Mouse (Mus musculus) gastrocnemius, adult 2 months (tissue): ENCODE results near the gene Tmem54. TPM values are rescaled to one million over a fixed set of nuclear protein-coding genes. Genes with fewer than 3 reads are reported as not detected.

Experiments
- DNase-seq: peaks from one replicate; pipeline ENCODE4 v3.0.0; 2022
- H3K27ac ChIP-seq: fragments of 200-600 bp; 2 replicates; pipeline ENCODE4 v1.8.1; 2022; ENCODE audit warnings: mild to moderate bottlenecking
- H3K4me3 ChIP-seq: fragments of 200-600 bp; 2 replicates; pipeline ENCODE4 v1.8.1; 2022; ENCODE audit warnings: mild to moderate bottlenecking, moderate library complexity
- CTCF ChIP-seq: fragments of 200-600 bp; IDR thresholded peaks from 2 replicates; pipeline ENCODE4 v1.8.1; 2022; ENCODE audit warnings: antibody characterized with exemption, mild to moderate bottlenecking, moderate library complexity
- intact Hi-C: fragments of 180-260 bp; cut with DNase I; formaldehyde crosslinking; loops from one replicate; pipeline ENCODE4 v1.15.1; 2025
- total RNA-seq, 2 experiments: library from RNA; stranded (reverse); gene quantifications; 2 replicates each; pipeline ENCODE4 v1.2.3; 2021

Tmem54 gene
- total RNA-seq, 2 experiments from 2014 or later, result not detected

DNA sequence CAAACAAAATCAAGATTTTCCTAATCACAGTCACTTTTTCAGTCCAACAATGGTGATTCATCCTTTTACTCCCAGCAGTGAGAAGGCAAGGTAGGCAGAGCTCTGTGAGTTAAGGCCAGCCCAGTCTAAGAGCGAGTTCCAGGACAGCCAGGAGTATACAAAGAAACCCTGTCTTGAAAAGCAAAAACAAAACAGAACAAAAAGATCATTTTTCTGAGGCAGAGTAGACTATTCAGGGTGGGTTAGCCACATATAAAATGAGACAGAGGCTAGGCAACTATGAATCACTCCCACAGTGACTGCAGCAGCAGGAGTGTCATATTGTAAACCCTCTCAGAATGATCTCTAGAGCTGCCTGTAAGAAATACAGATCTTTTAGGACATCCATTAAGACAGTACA, 44.0 kb downstream of the Tmem54 start:
- no peak overlapping the region for H3K27ac ChIP-seq
- no peak for DNase-seq
- no peak overlapping the region for H3K4me3 ChIP-seq
- TF ChIP-seq CTCF, result no peak
- intact Hi-C loops, result no loop called here

DNA sequence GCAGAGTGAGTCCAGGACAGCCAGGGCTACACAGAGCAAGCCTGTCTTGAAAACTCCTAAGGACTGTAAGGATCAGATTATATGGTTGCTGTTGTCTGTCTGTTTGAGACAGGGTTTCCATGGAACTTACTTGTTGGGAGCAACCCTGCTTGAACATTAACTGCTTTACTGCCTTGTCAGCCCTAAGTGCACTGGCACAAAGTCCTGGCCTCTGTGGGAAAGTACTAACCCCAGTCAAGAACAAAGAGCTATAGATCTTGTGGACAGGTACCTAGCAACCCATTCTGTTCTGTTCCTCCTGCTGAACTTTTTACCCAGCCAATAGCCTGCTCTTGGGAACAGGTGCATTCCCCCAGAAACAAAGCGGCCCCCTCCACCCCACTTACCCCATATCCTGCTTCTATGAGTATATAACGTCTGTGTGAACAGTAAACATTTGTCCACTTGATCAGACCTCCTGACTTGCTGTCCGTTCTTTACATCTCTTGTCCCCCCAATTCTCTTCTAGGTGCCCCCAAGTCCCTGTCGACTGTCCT, 46.0 kb downstream of the Tmem54 start:
- intact Hi-C loops, result no loop called here

DNA sequence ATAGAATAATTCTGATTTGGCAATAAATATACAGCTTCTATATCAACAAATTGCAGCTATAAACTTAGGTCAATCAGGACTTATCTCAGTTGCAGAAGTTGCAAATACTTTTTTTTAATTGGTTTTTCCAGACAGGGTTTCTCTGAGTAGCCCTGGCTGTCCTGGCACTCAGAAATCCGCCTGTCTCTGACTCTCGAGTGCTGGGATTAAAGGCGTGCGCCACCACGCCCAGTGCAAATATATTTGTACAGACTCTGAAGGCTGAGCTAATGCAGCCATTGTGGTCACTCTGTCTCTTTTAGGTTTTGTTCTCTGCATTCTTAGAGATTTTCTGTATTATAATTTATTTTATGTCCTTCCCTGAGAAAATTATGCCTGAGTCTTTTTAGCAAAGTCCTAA, 52.2 kb downstream of the Tmem54 start:
- DNase-seq, result no peak
- no peak overlapping the region for H3K4me3 ChIP-seq
- H3K27ac ChIP-seq, result no peak overlapping the region
- TF ChIP-seq CTCF, result no peak
- intact Hi-C loops, result no loop called here

More for the DNA sequence above, 46.0 kb downstream of the Tmem54 start:
- no peak for TF ChIP-seq CTCF
- DNase-seq, result no peak
- Histone ChIP-seq H3K4me3 (no peak overlapping the region), H3K27ac (no peak overlapping the region)

DNA sequence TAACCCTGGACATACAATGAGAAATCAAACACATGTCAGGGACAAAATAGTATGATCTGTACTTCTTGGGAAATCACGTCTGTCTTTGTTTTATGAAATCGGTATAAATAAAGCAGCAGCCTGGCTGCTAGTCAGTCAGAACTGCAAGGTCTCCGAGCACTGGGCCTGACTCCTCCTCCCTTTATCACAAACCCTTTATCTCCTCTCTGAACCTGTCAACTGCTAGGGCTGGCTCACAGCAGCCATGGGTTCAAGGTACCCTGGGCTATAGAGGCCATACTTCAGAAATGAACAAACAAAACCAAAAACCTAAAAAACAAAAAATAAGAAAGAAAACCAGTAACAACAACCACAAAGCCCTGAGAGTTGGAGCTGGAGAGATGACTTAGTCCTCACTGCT, 53.2 kb downstream of the Tmem54 start:
- Histone ChIP-seq H3K27ac (no peak overlapping the region), H3K4me3 (no peak overlapping the region)
- intact Hi-C loops, result no loop called here
- no peak for DNase-seq
- TF ChIP-seq CTCF, result no peak

DNA sequence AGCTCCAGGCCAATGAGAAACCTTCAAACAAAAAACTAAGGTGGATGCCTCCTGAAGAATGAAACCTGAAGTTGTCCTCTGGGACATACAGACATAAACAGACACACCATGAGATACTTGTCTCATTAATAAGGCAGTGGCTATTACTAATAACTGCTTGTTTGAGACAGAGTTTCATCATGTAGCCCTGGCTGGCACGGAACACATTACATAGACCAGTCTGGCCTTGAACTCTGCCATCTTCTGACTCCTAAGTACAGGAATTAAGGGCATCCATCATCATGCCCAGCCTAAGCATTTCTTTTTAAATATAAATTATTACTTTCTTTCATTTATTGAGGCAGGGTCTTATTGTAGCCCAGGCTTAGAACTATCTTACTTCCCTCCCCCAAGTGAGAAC, 55.7 kb downstream of the Tmem54 start:
- no peak for DNase-seq
- H3K27ac ChIP-seq, result no peak overlapping the region
- H3K4me3 ChIP-seq, result no peak overlapping the region
- no peak for TF ChIP-seq CTCF
- intact Hi-C loops, result no loop called here

Other genes starting within 250 kb of the Tmem54 start
- under 1 TPM; 0.50 to 0.74 TPM for gene Trim62, start 222.0 kb upstream of the Tmem54 start, total RNA-seq
- gene Azin2, start 143.1 kb upstream of the Tmem54 start, total RNA-seq, result 1 to 10 TPM; 1.2 to 2.2 TPM
- gene Ak2, start 113.6 kb upstream of the Tmem54 start, total RNA-seq, result 10 to 100 TPM; 27.8 to 31.3 TPM
- 10 to 100 TPM; 22.0 to 24.0 TPM for gene Rnf19b, start 47.3 kb upstream of the Tmem54 start, total RNA-seq
- not detected for gene Hpca, start 16.5 kb downstream of the Tmem54 start, total RNA-seq
- gene Fndc5, start 31.5 kb downstream of the Tmem54 start, total RNA-seq, result 100 to 1,000 TPM in 1 of 2 experiments, 10 to 100 TPM in 1; 52.1 to 132 TPM
- gene S100pbp, start 84.2 kb downstream of the Tmem54 start, total RNA-seq, result 1 to 10 TPM; 4.7 to 4.9 TPM
- 10 to 100 TPM; 39.8 to 43.0 TPM for gene Yars, start 84.2 kb downstream of the Tmem54 start, total RNA-seq
- gene C77080, start 155.9 kb downstream of the Tmem54 start, total RNA-seq, result 1 to 10 TPM; 2.0 to 2.1 TPM
- 10 to 100 TPM; 39.9 to 46.5 TPM for gene Sync, start 182.1 kb downstream of the Tmem54 start, total RNA-seq
- 10 to 100 TPM; 38.5 to 46.9 TPM for gene Rbbp4, start 229.8 kb downstream of the Tmem54 start, total RNA-seq
- gene Zbtb8os, start 230.1 kb downstream of the Tmem54 start, total RNA-seq, result 10 to 100 TPM; 24.8 to 28.9 TPM